Comparison of ENCODE assay signal across 8 mouse cellular contexts in genomic region chr13:21327424-21327823, GRCm38 (mm10). TPM values are rescaled to one million over a fixed set of nuclear protein-coding genes. Genes with fewer than 3 reads are reported as not detected.
DNase-seq lines count a peak whose midpoint lies in the region; ATAC-seq and TF ChIP-seq lines count a peak whose summit lies in the region.

No protein-coding gene starts in this region.

- TF ChIP-seq EP300 in liver, embryonic 14.5 days (IDR thresholded peaks at IDR 0.05; ENCODE audit: low read depth): no peak
- no peak for TF ChIP-seq EP300 in stomach, postnatal 0 days (optimal IDR thresholded peaks at IDR 0.05)

- no peaks in the 10 kb centered on the region for H3K9me3 ChIP-seq in forebrain, embryonic 16.5 days (ENCODE audit: control insufficient read depth, low read length)
- H3K9me3 ChIP-seq in liver, embryonic 14.5 days (ENCODE audit: control insufficient read depth, low read length): no peaks in the 10 kb centered on the region
- no peaks in the 10 kb centered on the region for H3K9me3 ChIP-seq in stomach, postnatal 0 days (ENCODE audit: control insufficient read depth, low read length)

- H3K4me1 ChIP-seq in bone marrow macrophage, adult 2 months (ENCODE audit: control insufficient read depth, insufficient read depth, low read length): 0 out of 2 replicates have a peak, but pooled peaks cover 4% of the 10 kb centered on the region
- peaks cover 4% of the 10 kb centered on the region; the same call in 1 of the 2 replicates for H3K4me1 ChIP-seq in forebrain, embryonic 16.5 days (replicated peaks; ENCODE audit: control insufficient read depth, insufficient read depth, low read length)
- peaks cover 3 to 4% of the 10 kb centered on the region in 2 experiments for H3K4me1 ChIP-seq in liver, embryonic 14.5 days (replicated peaks; ENCODE audit: control insufficient read depth in 2 of 2, insufficient read depth in 2 of 2, low read length in 1 of 2)
- H3K4me1 ChIP-seq in stomach, postnatal 0 days (replicated peaks; ENCODE audit: control insufficient read depth, insufficient read depth): no peaks in the 10 kb centered on the region

- peak overlapping the region; percentile 60 for H3K4me2 ChIP-seq in forebrain, embryonic 16.5 days (ENCODE audit: low read length)
- H3K4me2 ChIP-seq in liver, embryonic 14.5 days (ENCODE audit: low read depth): peak overlapping the region; percentile 72
- peak overlapping the region; percentile 57 for H3K4me2 ChIP-seq in stomach, postnatal 0 days (replicated peaks; ENCODE audit: low read depth)

- TF ChIP-seq POLR2A in bone marrow macrophage, adult 2 months (IDR thresholded peaks at IDR 0.05; ENCODE audit: borderline replicate concordance, low read depth, low read length): no peak

- H3K27ac ChIP-seq in bone marrow macrophage, adult 2 months (ENCODE audit: insufficient read depth, low read depth, low read length): no peak overlapping the region
- no peak overlapping the region for H3K27ac ChIP-seq in forebrain, embryonic 16.5 days (ENCODE audit: low read length)
- H3K27ac ChIP-seq in liver, embryonic 14.5 days: no peak overlapping the region
- H3K27ac ChIP-seq in stomach, postnatal 0 days (replicated peaks): no peak overlapping the region

- no peak for TF ChIP-seq CTCF in bone marrow macrophage, adult 2 months (IDR thresholded peaks at IDR 0.05; ENCODE audit: low read depth, low read length)
- no peak for TF ChIP-seq CTCF in liver, embryonic 14.5 days (IDR thresholded peaks at IDR 0.05; ENCODE audit: low read depth)
- no peak for TF ChIP-seq CTCF in stomach, postnatal 0 days (IDR thresholded peaks at IDR 0.05; ENCODE audit: low read depth)

- peak overlapping the region; percentile 55 for H3K4me3 ChIP-seq in bone marrow macrophage, adult 2 months (ENCODE audit: insufficient read depth, low read length)
- peak overlapping the region; percentile 45 for H3K4me3 ChIP-seq in forebrain, embryonic 16.5 days (replicated peaks; ENCODE audit: low read length)
- H3K4me3 ChIP-seq in liver, embryonic 14.5 days (ENCODE audit: insufficient read depth in 1 of 2, low read depth in 2 of 2, low read length in 2 of 2): peak overlapping the region; percentile 49 to 80; a peak in 3 of 4 replicates
- peak overlapping the region; percentile 41 for H3K4me3 ChIP-seq in stomach, postnatal 0 days (ENCODE audit: low read depth, low read length)

- H3K9ac ChIP-seq in forebrain, embryonic 16.5 days (replicated peaks; ENCODE audit: low read depth, low read length): 0 out of 2 replicates have a peak overlapping the region, but pooled peaks have one; percentile 3
- H3K9ac ChIP-seq in liver, embryonic 14.5 days (replicated peaks): peak overlapping the region; percentile 34; the same call in 1 of the 2 replicates
- H3K9ac ChIP-seq in stomach, postnatal 0 days (ENCODE audit: low read length): no peak overlapping the region

- WGBS in forebrain, embryonic 16.5 days: under 1% methylated on average over 9 of the region's 9 CpGs
- 2% methylated on average over 9 of the region's 9 CpGs for WGBS in liver, embryonic 14.5 days (ENCODE audit: insufficient replicate concordance)
- 1% methylated on average over 9 of the region's 9 CpGs for WGBS in stomach, postnatal 0 days

- H3K36me3 ChIP-seq in forebrain, embryonic 16.5 days (ENCODE audit: control insufficient read depth, insufficient read depth): no peaks in the 10 kb centered on the region
- no peaks in the 10 kb centered on the region for H3K36me3 ChIP-seq in liver, embryonic 14.5 days (replicated peaks; ENCODE audit: control insufficient read depth, insufficient read depth, low read depth)
- no peaks in the 10 kb centered on the region for H3K36me3 ChIP-seq in stomach, postnatal 0 days (ENCODE audit: control insufficient read depth, insufficient read depth, low read length)

- H3K27me3 ChIP-seq in forebrain, embryonic 16.5 days (replicated peaks; ENCODE audit: control insufficient read depth, insufficient read depth, low read length): no peaks in the 10 kb centered on the region
- H3K27me3 ChIP-seq in liver, embryonic 14.5 days (ENCODE audit: control insufficient read depth, insufficient read depth, low read length): peaks cover 4% of the 10 kb centered on the region; the same call in 1 of the 2 replicates
- no peaks in the 10 kb centered on the region for H3K27me3 ChIP-seq in stomach, postnatal 0 days (ENCODE audit: control insufficient read depth, insufficient read depth, low read length)

- ATAC-seq in forebrain, embryonic 16.5 days: no peak
- no peak for ATAC-seq in liver, embryonic 14.5 days (ENCODE audit: insufficient read depth)
- no peak for ATAC-seq in stomach, postnatal 0 days (ENCODE audit: low FRiP score, low TSS enrichment)

- DNase-seq in kidney, postnatal 4 days: peak; percentile 16 to 38
- DNase-seq in kidney, adult 18-20 months: no peak
- peak in 1 of 3 experiments; percentile 7 for DNase-seq in liver, embryonic 14.5 days (ENCODE audit: low read depth in 3 of 3, low spot score in 3 of 3)
- peak; percentile 18 for DNase-seq in stomach, postnatal 0 days (ENCODE audit: low spot score)
- no peak for DNase-seq in adrenal gland, adult 8-10 months
- DNase-seq in testis, postnatal 10 days (ENCODE audit: low spot score): no peak

RNA-seq across cellular contexts. Expression of gene Gpx6, which starts 15.5 kb away (rescaled TPM):
- polyA plus RNA-seq in bone marrow macrophage, adult 2 months (2012; ENCODE audit: insufficient read depth, insufficient read length, missing spikeins): not detected in 2 replicates
- polyA plus RNA-seq in forebrain, embryonic 16.5 days (2015; fragmentation: Nextera tagmentation; extraction: Ambion mirVana): not detected in 2 replicates
- 0.02 TPM in 1 of 2 replicates, not detected in the other for polyA plus RNA-seq in liver, embryonic 14.5 days (2012; rRNA removed)
- polyA plus RNA-seq in liver, embryonic 14.5 days (2014; fragmentation: Nextera tagmentation; extraction: Ambion mirVana): not detected in 2 replicates
- polyA plus RNA-seq in stomach, postnatal 0 days (2015; fragmentation: Nextera tagmentation; extraction: Ambion mirVana): 0.07 TPM in 1 of 2 replicates, not detected in the other
- total RNA-seq in adrenal gland, adult 8-10 months (2022): not detected

RNA-seq across cellular contexts. Expression of gene Olfr1367, which starts 19.3 kb away (rescaled TPM):
- not detected in 2 replicates for polyA plus RNA-seq in bone marrow macrophage, adult 2 months (2012; ENCODE audit: insufficient read depth, insufficient read length, missing spikeins)
- not detected in 2 replicates for polyA plus RNA-seq in forebrain, embryonic 16.5 days (2015; fragmentation: Nextera tagmentation; extraction: Ambion mirVana)
- polyA plus RNA-seq in liver, embryonic 14.5 days (2012; rRNA removed): not detected in 2 replicates
- not detected in 2 replicates for polyA plus RNA-seq in liver, embryonic 14.5 days (2014; fragmentation: Nextera tagmentation; extraction: Ambion mirVana)
- not detected in 2 replicates for polyA plus RNA-seq in stomach, postnatal 0 days (2015; fragmentation: Nextera tagmentation; extraction: Ambion mirVana)
- total RNA-seq in adrenal gland, adult 8-10 months (2022): not detected

RNA-seq across cellular contexts. Expression of gene Gpx5, which starts 34.9 kb away (rescaled TPM):
- not detected in 2 replicates for polyA plus RNA-seq in bone marrow macrophage, adult 2 months (2012; ENCODE audit: insufficient read depth, insufficient read length, missing spikeins)
- polyA plus RNA-seq in forebrain, embryonic 16.5 days (2015; fragmentation: Nextera tagmentation; extraction: Ambion mirVana): not detected in 2 replicates
- not detected in 2 replicates for polyA plus RNA-seq in liver, embryonic 14.5 days (2012; rRNA removed)
- polyA plus RNA-seq in liver, embryonic 14.5 days (2014; fragmentation: Nextera tagmentation; extraction: Ambion mirVana): not detected in 2 replicates
- polyA plus RNA-seq in stomach, postnatal 0 days (2015; fragmentation: Nextera tagmentation; extraction: Ambion mirVana): 0.06 TPM in 1 of 2 replicates, not detected in the other
- total RNA-seq in adrenal gland, adult 8-10 months (2022): not detected

RNA-seq across cellular contexts. Expression of gene Zscan12, which starts 35.2 kb away (rescaled TPM):
- polyA plus RNA-seq in bone marrow macrophage, adult 2 months (2012; ENCODE audit: insufficient read depth, insufficient read length, missing spikeins): 5.7 and 7.1 TPM in 2 replicates
- 15.5 and 16.1 TPM in 2 replicates for polyA plus RNA-seq in forebrain, embryonic 16.5 days (2015; fragmentation: Nextera tagmentation; extraction: Ambion mirVana)
- 1.2 and 2.5 TPM in 2 replicates for polyA plus RNA-seq in liver, embryonic 14.5 days (2012; rRNA removed)
- 2.9 and 4.0 TPM in 2 replicates for polyA plus RNA-seq in liver, embryonic 14.5 days (2014; fragmentation: Nextera tagmentation; extraction: Ambion mirVana)
- polyA plus RNA-seq in stomach, postnatal 0 days (2015; fragmentation: Nextera tagmentation; extraction: Ambion mirVana): 4.3 and 4.6 TPM in 2 replicates
- 10 to 100 TPM in 3 of 4 experiments, 1 to 10 TPM in 1; 9.6 to 12.8 (median 11.1) TPM for total RNA-seq in adrenal gland, adult 8-10 months (2022)

Comparison
In these comparisons a context has a peak if more than half of its experiments do, and no peak if none do; other contexts are left out.
1. DNase-seq: peak in kidney, postnatal 4 days (2 of 2) and stomach, postnatal 0 days (single experiment); none in kidney, adult 18-20 months (single experiment), adrenal gland, adult 8-10 months (single experiment) and testis, postnatal 10 days (single experiment).
2. Peak in every context shown above with its lines, with median percentiles within 50 percentile points of each other: H3K4me3 ChIP-seq and H3K4me2 ChIP-seq.